Mouse (Mus musculus) ES-Bruce4 (cell line): ENCODE data around the gene Cd52. TPM values are rescaled to one million over a fixed set of nuclear protein-coding genes. Genes with fewer than 3 reads are reported as not detected.
A peak's percentile ranks its signal among the peaks of the same experiment; 100 is the strongest.

Experiments used
- H3K27ac ChIP-seq: 2 replicates; pipeline ENCODE4 v1.5.1; 2012; ENCODE audit warnings: low read length, inconsistent platforms; ENCODE audit not compliant: insufficient read depth
- H3K27me3 ChIP-seq: 2 replicates; pipeline ENCODE4 v1.6.1; 2012; ENCODE audit warnings: mild to moderate bottlenecking, low read length, inconsistent platforms; ENCODE audit not compliant: control insufficient read depth, poor library complexity, insufficient read depth, severe bottlenecking
- H3K36me3 ChIP-seq: 2 replicates; pipeline ENCODE4 v1.6.1; 2012; ENCODE audit warnings: inconsistent platforms, mild to moderate bottlenecking, low read length, moderate library complexity; ENCODE audit not compliant: control insufficient read depth, poor library complexity, insufficient read depth, severe bottlenecking
- H3K4me1 ChIP-seq: one replicate; pipeline ENCODE4 v1.8.1; 2011; ENCODE audit warnings: low read length; ENCODE audit not compliant: control insufficient read depth, insufficient read depth
- H3K4me3 ChIP-seq: 2 replicates; pipeline ENCODE4 v1.5.1; 2011; ENCODE audit warnings: low read depth, mild to moderate bottlenecking, low read length
- H3K9ac ChIP-seq: 2 replicates; pipeline ENCODE4 v1.6.1; 2012; ENCODE audit warnings: low read depth, mild to moderate bottlenecking, inconsistent platforms; ENCODE audit not compliant: poor library complexity, severe bottlenecking
- H3K9me3 ChIP-seq: replicated peaks from 2 replicates; pipeline ENCODE4 v1.6.1; 2012; ENCODE audit warnings: mild to moderate bottlenecking, low read length, inconsistent platforms; ENCODE audit not compliant: control insufficient read depth, poor library complexity, insufficient read depth, severe bottlenecking
- CTCF ChIP-seq: IDR thresholded peaks from one replicate; pipeline ENCODE4 v1.8.1; 2011; ENCODE audit warnings: low read depth, low read length
- EP300 ChIP-seq: IDR thresholded peaks from 2 replicates; pipeline ENCODE4 v1.6.1; 2011; ENCODE audit warnings: low read depth, low read length; ENCODE audit not compliant: insufficient read depth
- POLR2A ChIP-seq: IDR thresholded peaks from one replicate; pipeline ENCODE4 v1.8.1; 2011; ENCODE audit warnings: low read length; ENCODE audit not compliant: insufficient read depth
- polyA plus RNA-seq: library from polyadenylated mRNA; stranded (reverse); fragments of >200 nt; gene quantifications from 2 replicates; pipeline ENCODE4 v1.2.4, GENCODE M21; 2011; ENCODE audit warnings: low read depth; ENCODE audit not compliant: missing spikeins, insufficient read depth, insufficient read length

Cd52 gene
- polyA plus RNA-seq, 1 experiment: not detected

GRCm38 (mm10) chr4:134058166-134058715 lies 36.6 kb downstream of the Cd52 start:
- peak overlapping the region; percentile 53 for H3K4me3 ChIP-seq
- H3K9me3 ChIP-seq: no peaks in the 10 kb centered on the region
- TF ChIP-seq POLR2A (peak; percentile 27), CTCF (no peak), EP300 (0 out of 2 replicates have a peak, but pooled peaks have one; percentile 27)

GRCm38 (mm10) chr4:134053538-134053937 lies 41.3 kb downstream of the Cd52 start, which contains the start of gene Zfp683:
Zfp683 (plus strand) TSS chr4:134053838.
- Histone ChIP-seq H3K4me3 (no peak within 1 kb of the TSS), H3K27me3 (no peaks in the 10 kb centered on the region), H3K9ac (no peak within 1 kb of the TSS), H3K36me3 (no peaks in the 10 kb centered on the region), H3K4me1 (peaks cover 3% of the 10 kb centered on the region), H3K27ac (no peak within 1 kb of the TSS), H3K9me3 (no peaks in the 10 kb centered on the region)
- TF ChIP-seq POLR2A: no peak
- TF ChIP-seq CTCF: no peak
- TF ChIP-seq EP300: no peak

More at GRCm38 (mm10) chr4:134058166-134058715, 36.6 kb downstream of the Cd52 start:
- Histone ChIP-seq H3K4me1 (peaks cover 13% of the 10 kb centered on the region), H3K27me3 (no peaks in the 10 kb centered on the region), H3K36me3 (no peaks in the 10 kb centered on the region), H3K27ac (peak overlapping the region; percentile 52), H3K9ac (peak overlapping the region; percentile 3; the same call in 1 of the 2 replicates)

- H3K36me3 ChIP-seq: no peaks in the 10 kb centered on the region
- H3K4me1 ChIP-seq: peaks cover 3% of the 10 kb centered on the region
- no peak overlapping the region for H3K9ac ChIP-seq
- no peaks in the 10 kb centered on the region for H3K27me3 ChIP-seq
- TF ChIP-seq EP300 (no peak), CTCF (no peak), POLR2A (no peak)
- no peak overlapping the region for H3K27ac ChIP-seq
- H3K9me3 ChIP-seq: no peaks in the 10 kb centered on the region
- H3K4me3 ChIP-seq: no peak overlapping the region
These were observed 42.3 kb downstream of the Cd52 start for GRCm38 (mm10) chr4:134052560-134052959.

GRCm38 (mm10) chr4:134051912-134052311 lies 43.0 kb downstream of the Cd52 start:
- H3K27me3 ChIP-seq: no peaks in the 10 kb centered on the region
- TF ChIP-seq EP300: no peak
- no peak for TF ChIP-seq POLR2A
- no peak for TF ChIP-seq CTCF
- H3K4me3 ChIP-seq: no peak overlapping the region
- H3K27ac ChIP-seq: no peak overlapping the region
- no peaks in the 10 kb centered on the region for H3K9me3 ChIP-seq
- no peaks in the 10 kb centered on the region for H3K4me1 ChIP-seq
- no peaks in the 10 kb centered on the region for H3K36me3 ChIP-seq
- no peak overlapping the region for H3K9ac ChIP-seq

DNA sequence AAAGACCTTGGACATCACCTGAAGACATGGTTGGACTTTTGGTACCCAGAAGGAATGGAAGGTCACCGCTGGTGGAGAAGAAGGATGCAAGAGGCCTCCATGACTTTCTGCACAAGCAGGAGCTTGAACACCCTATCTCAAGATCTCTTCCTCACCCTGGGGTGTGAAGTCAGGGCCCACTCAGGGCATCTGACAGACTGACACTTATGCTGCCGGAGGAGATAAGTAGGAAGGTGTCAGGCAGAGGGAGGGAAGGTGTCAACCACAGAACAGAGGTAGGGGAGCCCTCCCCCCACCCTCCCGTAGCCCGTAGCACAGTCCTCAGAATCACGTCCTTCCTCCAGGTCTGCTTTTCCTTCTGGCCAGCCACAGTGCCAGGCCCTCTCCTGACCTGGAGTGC lies 47.2 kb downstream of the Cd52 start:
- TF ChIP-seq EP300 (no peak), POLR2A (no peak), CTCF (no peak)
- H3K4me1 ChIP-seq: no peaks in the 10 kb centered on the region
- no peak overlapping the region for H3K4me3 ChIP-seq
- H3K9me3 ChIP-seq: no peaks in the 10 kb centered on the region
- no peak overlapping the region for H3K27ac ChIP-seq
- H3K27me3 ChIP-seq: no peaks in the 10 kb centered on the region
- no peaks in the 10 kb centered on the region for H3K36me3 ChIP-seq
- H3K9ac ChIP-seq: no peak overlapping the region

- Histone ChIP-seq H3K4me1 (peaks cover 2% of the 10 kb centered on the region), H3K9me3 (no peaks in the 10 kb centered on the region), H3K36me3 (no peaks in the 10 kb centered on the region), H3K9ac (no peak overlapping the region), H3K27me3 (no peaks in the 10 kb centered on the region), H3K27ac (no peak overlapping the region), H3K4me3 (no peak overlapping the region)
- no peak for TF ChIP-seq EP300
- no peak for TF ChIP-seq POLR2A
- TF ChIP-seq CTCF: no peak
These were observed 51.8 kb downstream of the Cd52 start for GRCm38 (mm10) chr4:134043041-134043440.
